Mouse (Mus musculus) MEL (cell line): ENCODE measurements around the gene Spag5. TPM values are rescaled to one million over a fixed set of nuclear protein-coding genes. Genes with fewer than 3 reads are reported as not detected.

Source experiments
- DNase-seq: peaks from one replicate; pipeline ENCODE4 v3.0.0; 2011; ENCODE audit warnings: low read depth, low spot score
- H3K27ac ChIP-seq: 2 replicates; pipeline ENCODE4 v1.5.1; 2012; ENCODE audit warnings: low read depth, mild to moderate bottlenecking, control low read depth, low read length, moderate library complexity; ENCODE audit not compliant: control insufficient read depth
- H3K27me3 ChIP-seq, 2 experiments: fragments of 150-350 bp in 1 of 2; sonication (generic) in 1 of 2; 2 replicates each; pipeline ENCODE4 v1.6.1; 2012; ENCODE audit warnings: low read length in 2 of 2, mild to moderate bottlenecking in 2 of 2, improper control_type of control experiment in 1 of 2, moderate library complexity in 1 of 2; ENCODE audit not compliant: insufficient read depth in 2 of 2, control insufficient read depth in 1 of 2
- H3K36me3 ChIP-seq, 2 experiments: 2 replicates each; pipeline ENCODE4 v1.6.1; 2012 to 2014; ENCODE audit warnings: low read length in 2 of 2, improper control_type of control experiment in 1 of 2, inconsistent platforms in 1 of 2, mild to moderate bottlenecking in 1 of 2; ENCODE audit not compliant: insufficient read depth in 2 of 2, control insufficient read depth in 1 of 2
- H3K4me1 ChIP-seq, 2 experiments: fragments of 150-350 bp in 1 of 2; sonication (generic) in 1 of 2; 2 replicates each; pipeline ENCODE4 v1.6.1; 2012; ENCODE audit warnings: low read length in 2 of 2, improper control_type of control experiment in 1 of 2, mild to moderate bottlenecking in 1 of 2; ENCODE audit not compliant: insufficient read depth in 2 of 2, control insufficient read depth in 1 of 2
- H3K4me3 ChIP-seq, 2 experiments: fragments of 150-350 bp in 1 of 2; sonication (generic) in 1 of 2; 2 replicates each; pipeline ENCODE4 v1.5.1; 2012; ENCODE audit warnings: low read depth in 2 of 2, low read length in 2 of 2, mild to moderate bottlenecking in 2 of 2, moderate library complexity in 2 of 2, control low read depth in 1 of 2, improper control_type of control experiment in 1 of 2; ENCODE audit not compliant: control insufficient read depth in 1 of 2, insufficient read depth in 1 of 2
- H3K79me2 ChIP-seq: 2 replicates; pipeline ENCODE4 v1.6.1; 2012; ENCODE audit warnings: mild to moderate bottlenecking, low read length, moderate library complexity; ENCODE audit not compliant: control insufficient read depth, poor library complexity, insufficient read depth
- H3K9ac ChIP-seq: 2 replicates; pipeline ENCODE4 v1.6.1; 2012; ENCODE audit warnings: low read depth, mild to moderate bottlenecking, control low read depth, low read length, moderate library complexity; ENCODE audit not compliant: control insufficient read depth, poor library complexity, severe bottlenecking
- H3K9me3 ChIP-seq: fragments of 150-350 bp; sonication (generic); replicated peaks from 2 replicates; pipeline ENCODE4 v1.6.1; 2012; ENCODE audit warnings: mild to moderate bottlenecking, low read length, improper control_type of control experiment, moderate library complexity; ENCODE audit not compliant: insufficient read depth
- CHD1 ChIP-seq: IDR thresholded peaks from 2 replicates; pipeline ENCODE4 v1.6.1; 2012; ENCODE audit warnings: low read depth, mild to moderate bottlenecking, inconsistent platforms, low read length, improper control_type of control experiment
- EP300 ChIP-seq, 2 experiments: IDR thresholded peaks; 2 replicates each; pipeline ENCODE4 v1.6.1; 2011; ENCODE audit warnings: improper control_type of control experiment in 2 of 2, low read length in 2 of 2, low read depth in 1 of 2, mild to moderate bottlenecking in 1 of 2
- ETS1 ChIP-seq: IDR thresholded peaks from 2 replicates; pipeline ENCODE4 v1.6.1; 2012; ENCODE audit warnings: low read depth, mild to moderate bottlenecking, inconsistent platforms, low read length, improper control_type of control experiment, moderate library complexity
- GABPA ChIP-seq: IDR thresholded peaks from 2 replicates; pipeline ENCODE4 v1.6.1; 2012; ENCODE audit warnings: low read depth, mild to moderate bottlenecking, inconsistent platforms, low read length, improper control_type of control experiment, moderate library complexity
- GATA1 ChIP-seq: IDR thresholded peaks from 2 replicates; pipeline ENCODE4 v1.6.1; 2011; ENCODE audit warnings: low read depth, low read length, improper control_type of control experiment
- HCFC1 ChIP-seq: IDR thresholded peaks from 2 replicates; pipeline ENCODE4 v1.6.1; 2012; ENCODE audit warnings: low read depth, mild to moderate bottlenecking, inconsistent platforms, low read length, improper control_type of control experiment, moderate library complexity
- JUND ChIP-seq: IDR thresholded peaks from 2 replicates; pipeline ENCODE4 v1.6.1; 2011; ENCODE audit warnings: low read depth, mild to moderate bottlenecking, improper control_type of control experiment, low read length
- KAT2A ChIP-seq: conservative IDR thresholded peaks from 2 replicates; pipeline ENCODE4 v1.6.1; 2012; ENCODE audit warnings: low read depth, low read length, improper control_type of control experiment, inconsistent platforms
- MAZ ChIP-seq: IDR thresholded peaks from 2 replicates; pipeline ENCODE4 v1.6.1; 2012; ENCODE audit warnings: low read depth, mild to moderate bottlenecking, inconsistent platforms, low read length, improper control_type of control experiment
- MYB ChIP-seq: IDR thresholded peaks from 2 replicates; pipeline ENCODE4 v1.6.1; 2011; ENCODE audit warnings: mild to moderate bottlenecking, low read depth, low read length, improper control_type of control experiment
- MYC ChIP-seq: IDR thresholded peaks from 2 replicates; pipeline ENCODE4 v1.6.1; 2011; ENCODE audit warnings: low read depth, mild to moderate bottlenecking, low read length, improper control_type of control experiment, moderate library complexity
- NRF1 ChIP-seq: IDR thresholded peaks from 2 replicates; pipeline ENCODE4 v1.6.1; 2014; ENCODE audit warnings: low read depth, mild to moderate bottlenecking, inconsistent platforms, low read length, improper control_type of control experiment, moderate library complexity; ENCODE audit not compliant: poor library complexity, insufficient read depth, severe bottlenecking
- POLR2A ChIP-seq, 2 experiments: IDR thresholded peaks; 2 replicates each; pipeline ENCODE4 v1.6.1; 2011 to 2012; ENCODE audit warnings: low read length in 2 of 2, mild to moderate bottlenecking in 2 of 2, control low read depth in 1 of 2, improper control_type of control experiment in 1 of 2, low read depth in 1 of 2, moderate library complexity in 1 of 2; ENCODE audit not compliant: control insufficient read depth in 1 of 2, insufficient read depth in 1 of 2, poor library complexity in 1 of 2
- POLR2AphosphoS2 ChIP-seq: IDR thresholded peaks from 2 replicates; pipeline ENCODE4 v1.6.1; 2011; ENCODE audit warnings: low read length, improper control_type of control experiment
- SMC3 ChIP-seq: IDR thresholded peaks from 2 replicates; pipeline ENCODE4 v1.6.1; 2011; ENCODE audit warnings: low read depth, low read length, improper control_type of control experiment
- TBP ChIP-seq: IDR thresholded peaks from 2 replicates; pipeline ENCODE4 v1.8.0; 2011; ENCODE audit warnings: low read depth, low read length, improper control_type of control experiment
- UBTF ChIP-seq: IDR thresholded peaks from 2 replicates; pipeline ENCODE4 v1.6.1; 2012; ENCODE audit warnings: low read depth, mild to moderate bottlenecking, inconsistent platforms, low read length, improper control_type of control experiment, moderate library complexity, borderline replicate concordance; ENCODE audit not compliant: insufficient read depth
- USF1 ChIP-seq: IDR thresholded peaks from 2 replicates; pipeline ENCODE4 v1.6.1; 2014; ENCODE audit warnings: low read depth, mild to moderate bottlenecking, inconsistent platforms, low read length, improper control_type of control experiment, moderate library complexity
- USF2 ChIP-seq, 2 experiments: IDR thresholded peaks; 2 replicates each; pipeline ENCODE4 v1.6.1; 2011 to 2012; ENCODE audit warnings: improper control_type of control experiment in 2 of 2, low read length in 2 of 2, borderline replicate concordance in 1 of 2, inconsistent platforms in 1 of 2, low read depth in 1 of 2, mild to moderate bottlenecking in 1 of 2; ENCODE audit not compliant: insufficient read depth in 1 of 2
- ZC3H11A ChIP-seq: IDR thresholded peaks from 2 replicates; pipeline ENCODE4 v1.6.1; 2012; ENCODE audit warnings: low read depth, mild to moderate bottlenecking, inconsistent platforms, low read length, improper control_type of control experiment
- ZKSCAN1 ChIP-seq: IDR thresholded peaks from 2 replicates; pipeline ENCODE4 v1.6.1; 2012; ENCODE audit warnings: low read depth, mild to moderate bottlenecking, inconsistent platforms, low read length, improper control_type of control experiment, moderate library complexity
- ZNF384 ChIP-seq: IDR thresholded peaks from 2 replicates; pipeline ENCODE4 v1.6.1; 2012; ENCODE audit warnings: low read depth, mild to moderate bottlenecking, inconsistent platforms, low read length, improper control_type of control experiment
- polyA plus RNA-seq, 2 experiments: library from polyadenylated mRNA; stranded (reverse) in 1 of 2; unstranded in 1 of 2; fragments of >175 nt in 1 of 2; fragments of >200 nt in 1 of 2; gene quantifications; 2 replicates each; pipeline versions ENCODE4 v1.2.1 to v1.2.4; 2012; ENCODE audit warnings: low replicate concordance in 2 of 2, low read depth in 1 of 2; ENCODE audit not compliant: insufficient read length in 2 of 2, insufficient read depth in 1 of 2, missing spikeins in 1 of 2
- total RNA-seq: library from RNA; depleted of rRNA; stranded (reverse); fragments of 300-350 nt; gene quantifications from 2 replicates; pipeline ENCODE4 v1.2.3, GENCODE M21; 2012

Spag5 gene
- total and polyA plus RNA-seq, 3 experiments = 40.1 to 274 (median 77.5) TPM

GRCm38 (mm10) chr11:78349441-78350358 is 48.4 kb downstream of the Spag5 start:
- no peak overlapping the region for H3K4me3 ChIP-seq
- H3K36me3 ChIP-seq = peaks cover 0 to 18% of the 10 kb centered on the region in 2 experiments; a peak in 2 of 4 replicates
- no peaks in the 10 kb centered on the region for H3K9me3 ChIP-seq
- no peak overlapping the region for H3K27ac ChIP-seq
- DNase-seq = peak; percentile 19
- H3K9ac ChIP-seq = no peak overlapping the region
- no peaks in the 10 kb centered on the region for H3K27me3 ChIP-seq
- H3K79me2 ChIP-seq = peaks cover 6% of the 10 kb centered on the region; the same call in 1 of the 2 replicates
- peaks cover 12 to 34% of the 10 kb centered on the region in 2 experiments for H3K4me1 ChIP-seq
- TF ChIP-seq POLR2A (IDR thresholded peaks at IDR 0.05; ENCODE audit: control insufficient read depth in 1 of 2, insufficient read depth in 1 of 2, low read depth in 1 of 2, low read length in 2 of 2, poor library complexity in 1 of 2) (no peak), UBTF (no peak), GATA1 (no peak)

- peak; percentile 85 for DNase-seq
- Histone ChIP-seq H3K9ac (no peak overlapping the region), H3K27ac (no peak overlapping the region), H3K36me3 (peaks cover 0 to 2% of the 10 kb centered on the region in 2 experiments; a peak in 1 of 4 replicates), H3K79me2 (no peaks in the 10 kb centered on the region), H3K4me3 (no peak overlapping the region), H3K27me3 (no peaks in the 10 kb centered on the region), H3K9me3 (no peaks in the 10 kb centered on the region), H3K4me1 (peaks cover 0 to 16% of the 10 kb centered on the region in 2 experiments; a peak in 2 of 4 replicates)
- TF ChIP-seq MYC = no peak
- no peak for TF ChIP-seq USF1
- 0 out of 4 replicates have a peak, but pooled peaks of 1 of the 2 experiments have one; percentile 17 for TF ChIP-seq EP300 (IDR thresholded peaks at IDR 0.05; ENCODE audit: low read depth in 1 of 2, low read length in 2 of 2)
- TF ChIP-seq ZKSCAN1 = no peak
- TF ChIP-seq USF2 (IDR thresholded peaks at IDR 0.05; ENCODE audit: borderline replicate concordance in 1 of 2, insufficient read depth in 1 of 2, low read depth in 1 of 2, low read length in 2 of 2) = no peak
- no peak for TF ChIP-seq CHD1
- TF ChIP-seq ZNF384 = no peak
- TF ChIP-seq JUND = no peak
- TF ChIP-seq ZC3H11A = no peak
- 0 out of 2 replicates have a peak, but pooled peaks have one; percentile 12 for TF ChIP-seq MAZ
- no peak for TF ChIP-seq HCFC1
- no peak for TF ChIP-seq KAT2A
- no peak for TF ChIP-seq SMC3
- peak in 1 of 2 experiments; percentile 30; a peak in 1 of 4 replicates for TF ChIP-seq POLR2A (IDR thresholded peaks at IDR 0.05; ENCODE audit: control insufficient read depth in 1 of 2, insufficient read depth in 1 of 2, low read depth in 1 of 2, low read length in 2 of 2, poor library complexity in 1 of 2)
- no peak for TF ChIP-seq NRF1
- no peak for TF ChIP-seq MYB
- TF ChIP-seq UBTF = no peak
- peak; percentile 18; the same call in 1 of the 2 replicates for TF ChIP-seq TBP
- TF ChIP-seq POLR2AphosphoS2 = no peak
- TF ChIP-seq GABPA = no peak
- 0 out of 2 replicates have a peak, but pooled peaks have one; percentile 8 for TF ChIP-seq ETS1
- TF ChIP-seq, all 39 proteins: peak for 5
Measured at GRCm38 (mm10) chr11:78353081-78353480, 51.8 kb downstream of the Spag5 start.
